Mouse (Mus musculus) activated CD4-positive, CD25-positive, alpha-beta regulatory T cell, adult 9 weeks (primary cell): ENCODE measurements around the gene Igsf6. TPM values are rescaled to one million over a fixed set of nuclear protein-coding genes. Genes with fewer than 3 reads are reported as not detected.

Source experiments
- polyA plus RNA-seq: library from polyadenylated mRNA; unstranded; fragments of 100-300 nt; shearing (Covaris generic); gene quantifications from one replicate; pipeline ENCODE4 v1.2.1, GENCODE M21; 2017

Igsf6 gene
- 0.50 TPM for polyA plus RNA-seq

GRCm38 (mm10) chr7:121074281-121074680 lies at the start of gene Igsf6:
Gene Igsf6, minus strand, starts transcription at chr7:121074572.

GRCm38 (mm10) chr7:121081350-121081749 lies 7.0 kb upstream of the Igsf6 start, which contains the start of gene Otoa:
Gene Otoa, plus strand, starts transcription at chr7:121081650.

GRCm38 (mm10) chr7:121033856-121034652 lies 40.3 kb downstream of the Igsf6 start, which contains the start of gene Mettl9:
Gene Mettl9, plus strand, starts transcription at chr7:121034445.

Other genes starting within 250 kb of the Igsf6 start
- 13.0 TPM for gene Eef2k, start 231.7 kb downstream of the Igsf6 start, polyA plus RNA-seq
- 34.5 TPM for gene Polr3e, start 156.8 kb downstream of the Igsf6 start, polyA plus RNA-seq
- gene Cdr2, start 92.3 kb downstream of the Igsf6 start, polyA plus RNA-seq: 0.59 TPM
- gene Mfsd13b, start 92.1 kb downstream of the Igsf6 start, polyA plus RNA-seq: 0.21 TPM
- 6.6 TPM for gene Mettl9, start 40.1 kb downstream of the Igsf6 start, polyA plus RNA-seq
- gene Otoa, start 7.1 kb upstream of the Igsf6 start, polyA plus RNA-seq: not detected